Mouse (Mus musculus) midbrain, embryonic 11.5 days (tissue): ENCODE measurements around the gene Tead3. TPM values are rescaled to one million over a fixed set of nuclear protein-coding genes. Genes with fewer than 3 reads are reported as not detected.
"Not testable (repeated sequence)": the region's sequence is repeated elsewhere in the genome, so short reads cannot be mapped to it uniquely, and the experiment has no call there.

ENCODE experiments used
- ATAC-seq: fragments of 200-750 bp; cut with Nextera tagmentation; 2 replicates; pipeline ENCODE4 v1.8.0; 2017; ENCODE audit warnings: moderate TSS enrichment, moderate library complexity; ENCODE audit not compliant: low FRiP score
- DNase-seq: peaks from one replicate; pipeline ENCODE4 v3.0.0; 2015; ENCODE audit warnings: low spot score; ENCODE audit errors: missing footprints
- H3K27ac ChIP-seq: fragments of 300-500 bp; sonication (generic); 2 replicates; pipeline ENCODE4 v1.5.1; 2014; ENCODE audit warnings: low read depth, low read length
- H3K27me3 ChIP-seq: fragments of 300-500 bp; sonication (generic); 2 replicates; pipeline ENCODE4 v1.6.1; 2014; ENCODE audit warnings: mild to moderate bottlenecking, low read length, moderate library complexity, mixed read lengths; ENCODE audit not compliant: control insufficient read depth, insufficient read depth
- H3K36me3 ChIP-seq: fragments of 300-500 bp; sonication (generic); 2 replicates; pipeline ENCODE4 v1.6.1; 2014; ENCODE audit warnings: mild to moderate bottlenecking, low read length, moderate library complexity, mixed read lengths; ENCODE audit not compliant: control insufficient read depth, insufficient read depth
- H3K4me1 ChIP-seq: fragments of 300-500 bp; sonication (generic); 2 replicates; pipeline ENCODE4 v1.6.1; 2014; ENCODE audit warnings: low read length; ENCODE audit not compliant: control insufficient read depth, insufficient read depth
- H3K4me2 ChIP-seq: fragments of 300-500 bp; sonication (generic); 2 replicates; pipeline ENCODE4 v1.6.1; 2014; ENCODE audit warnings: mild to moderate bottlenecking, moderate library complexity
- H3K4me3 ChIP-seq: fragments of 300-500 bp; sonication (generic); 2 replicates; pipeline ENCODE4 v1.5.1; 2014; ENCODE audit warnings: low read depth, low read length
- H3K9ac ChIP-seq: fragments of 300-500 bp; sonication (generic); 2 replicates; pipeline ENCODE4 v1.6.1; 2014; ENCODE audit warnings: low read length
- H3K9me3 ChIP-seq: fragments of 300-500 bp; sonication (generic); 2 replicates; pipeline ENCODE4 v1.6.1; 2016; ENCODE audit warnings: low read length; ENCODE audit not compliant: control insufficient read depth
- WGBS: fragments of 180-500 bp; shearing (Covaris S2); extraction: QIAGEN DNeasy Blood & Tissue Kit; methylation state at CpG from one replicate; pipeline ENCODE4 v1.1.7; 2014; 5-methylcytosine and 5-hydroxymethylcytosine counted together
- polyA plus RNA-seq: library from polyadenylated mRNA; unstranded; fragments of >200 nt; fragmentation: Nextera tagmentation; extraction: Ambion mirVana; gene quantifications from 2 replicates; pipeline ENCODE4 v1.2.1, GENCODE M21; 2014

The Tead3 gene
- polyA plus RNA-seq, 1 experiment from 2014 or later, result 3.5 TPM

DNA sequence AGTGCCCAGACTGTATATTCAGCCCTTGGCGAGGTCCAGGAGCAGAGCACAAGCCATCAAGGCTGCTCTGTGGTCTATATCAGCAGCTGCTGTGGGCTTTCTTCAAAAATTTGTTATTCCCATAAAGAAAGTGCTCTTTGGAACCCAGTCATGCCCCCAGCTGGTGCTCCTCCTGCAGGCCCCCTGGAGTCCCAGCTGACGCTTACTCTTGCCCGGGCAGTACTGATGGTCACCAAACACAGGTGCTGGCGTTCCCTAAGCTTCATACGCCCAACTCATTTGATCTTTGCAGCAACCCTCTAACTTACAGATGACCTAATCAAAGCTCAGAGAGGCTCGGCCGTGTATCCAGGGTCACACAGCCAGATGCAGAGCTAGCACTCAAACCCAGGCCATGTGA lies 13.1 kb downstream of the Tead3 start:
- peaks cover 11% of the 10 kb centered on the region for H3K4me1 ChIP-seq
- H3K27ac ChIP-seq, result no peak overlapping the region
- 0 out of 2 replicates have a peak, but pooled peaks cover 3% of the 10 kb centered on the region for H3K27me3 ChIP-seq
- WGBS, result 91% methylated on average over 7 of the region's 7 CpGs
- H3K9me3 ChIP-seq, result no peaks in the 10 kb centered on the region
- no peaks in the 10 kb centered on the region; the same call in none of the 2 replicates for H3K36me3 ChIP-seq
- H3K9ac ChIP-seq, result no peak overlapping the region
- DNase-seq (no peak), ATAC-seq (no peak)
- H3K4me2 ChIP-seq, result no peak overlapping the region
- H3K4me3 ChIP-seq, result no peak overlapping the region

DNA sequence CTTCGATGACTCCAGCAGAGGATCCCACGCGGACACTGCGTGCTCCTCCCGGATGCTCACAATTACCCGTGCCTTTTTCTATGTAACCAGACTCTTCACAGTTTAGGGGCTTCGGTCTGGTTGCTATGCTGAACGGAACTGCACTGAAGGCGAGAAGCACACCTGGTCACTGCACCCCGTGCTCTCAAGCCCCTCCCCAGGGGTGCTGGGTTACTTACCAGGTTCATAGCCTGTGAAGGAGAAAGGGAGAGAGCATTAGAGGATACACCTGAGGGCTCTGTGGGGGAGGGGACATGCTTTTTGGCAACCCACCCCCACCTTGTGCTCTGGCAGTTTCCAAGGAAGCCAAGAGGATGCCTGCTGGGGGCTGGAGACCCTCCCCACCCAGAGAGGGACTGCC lies 15.3 kb downstream of the Tead3 start:
- no peak overlapping the region for H3K27ac ChIP-seq
- no peaks in the 10 kb centered on the region for H3K27me3 ChIP-seq
- DNase-seq (no peak), ATAC-seq (no peak)
- H3K9me3 ChIP-seq, result no peaks in the 10 kb centered on the region
- no peak overlapping the region for H3K4me2 ChIP-seq
- H3K4me1 ChIP-seq, result 0 out of 2 replicates have a peak, but pooled peaks cover 2% of the 10 kb centered on the region
- no peak overlapping the region for H3K4me3 ChIP-seq
- peaks cover 3% of the 10 kb centered on the region for H3K36me3 ChIP-seq
- H3K9ac ChIP-seq, result no peak overlapping the region
- 84% methylated on average over 10 of the region's 10 CpGs for WGBS

GRCm38 (mm10) chr17:28332915-28333546 lies 17.6 kb downstream of the Tead3 start:
- Histone ChIP-seq H3K9me3 (no peaks in the 10 kb centered on the region), H3K4me3 (no peak overlapping the region), H3K9ac (0 out of 2 replicates have a peak overlapping the region, but pooled peaks have one; percentile 16), H3K27me3 (no peaks in the 10 kb centered on the region), H3K4me2 (no peak overlapping the region), H3K36me3 (peaks cover 6% of the 10 kb centered on the region), H3K4me1 (peaks cover 12% of the 10 kb centered on the region), H3K27ac (no peak overlapping the region)
- DNase-seq, result no peak
- 66% methylated on average over 31 of the region's 31 CpGs for WGBS
- ATAC-seq, result no peak

- Histone ChIP-seq H3K9me3 (no peaks in the 10 kb centered on the region), H3K9ac (no peak overlapping the region), H3K27ac (no peak overlapping the region), H3K4me2 (no peak overlapping the region), H3K27me3 (no peaks in the 10 kb centered on the region), H3K36me3 (peaks cover 6% of the 10 kb centered on the region), H3K4me1 (peaks cover 18% of the 10 kb centered on the region), H3K4me3 (no peak overlapping the region)
- ATAC-seq, result no peak
- WGBS, result 48% methylated on average over 13 of the region's 13 CpGs
- no peak for DNase-seq
Observed at GRCm38 (mm10) chr17:28332113-28332914, 18.3 kb downstream of the Tead3 start.

- Histone ChIP-seq H3K9me3 (no peaks in the 10 kb centered on the region), H3K27me3 (no peaks in the 10 kb centered on the region), H3K4me2 (no peak overlapping the region), H3K4me1 (peaks cover 18% of the 10 kb centered on the region), H3K27ac (no peak overlapping the region), H3K9ac (no peak overlapping the region), H3K4me3 (no peak overlapping the region), H3K36me3 (peaks cover 6% of the 10 kb centered on the region)
- 35% methylated on average over 6 of the region's 7 CpGs for WGBS
- DNase-seq (peak; percentile 86), ATAC-seq (no peak)
Observed at GRCm38 (mm10) chr17:28331241-28332112, 19.1 kb downstream of the Tead3 start.

GRCm38 (mm10) chr17:28330590-28330989 lies 20.0 kb downstream of the Tead3 start:
- DNase-seq, result peak; percentile 84
- not testable (repeated sequence) for H3K4me2 ChIP-seq

GRCm38 (mm10) chr17:28330232-28330546 lies 20.4 kb downstream of the Tead3 start:
- DNase-seq, result peak; percentile 82
- peak overlapping the region; percentile 94 for H3K4me3 ChIP-seq
- WGBS, result 61% methylated on average over 2 of the region's 2 CpGs
- peak overlapping the region; percentile 99 for H3K9ac ChIP-seq
- H3K36me3 ChIP-seq, result peaks cover 6% of the 10 kb centered on the region
- no peaks in the 10 kb centered on the region for H3K9me3 ChIP-seq
- no peaks in the 10 kb centered on the region for H3K27me3 ChIP-seq
- H3K4me1 ChIP-seq, result peaks cover 18% of the 10 kb centered on the region
- no peak for ATAC-seq
- peak overlapping the region; percentile 80 for H3K4me2 ChIP-seq
- no peak overlapping the region for H3K27ac ChIP-seq

More at GRCm38 (mm10) chr17:28330590-28330989, 20.0 kb downstream of the Tead3 start:
- not testable (repeated sequence) for ATAC-seq, H3K27ac ChIP-seq, H3K36me3 ChIP-seq, H3K9me3 ChIP-seq, H3K9ac ChIP-seq, H3K4me3 ChIP-seq, H3K27me3 ChIP-seq
- peaks cover 18% of the 10 kb centered on the region for H3K4me1 ChIP-seq
- 67% methylated on average over 6 of the region's 8 CpGs for WGBS

DNA sequence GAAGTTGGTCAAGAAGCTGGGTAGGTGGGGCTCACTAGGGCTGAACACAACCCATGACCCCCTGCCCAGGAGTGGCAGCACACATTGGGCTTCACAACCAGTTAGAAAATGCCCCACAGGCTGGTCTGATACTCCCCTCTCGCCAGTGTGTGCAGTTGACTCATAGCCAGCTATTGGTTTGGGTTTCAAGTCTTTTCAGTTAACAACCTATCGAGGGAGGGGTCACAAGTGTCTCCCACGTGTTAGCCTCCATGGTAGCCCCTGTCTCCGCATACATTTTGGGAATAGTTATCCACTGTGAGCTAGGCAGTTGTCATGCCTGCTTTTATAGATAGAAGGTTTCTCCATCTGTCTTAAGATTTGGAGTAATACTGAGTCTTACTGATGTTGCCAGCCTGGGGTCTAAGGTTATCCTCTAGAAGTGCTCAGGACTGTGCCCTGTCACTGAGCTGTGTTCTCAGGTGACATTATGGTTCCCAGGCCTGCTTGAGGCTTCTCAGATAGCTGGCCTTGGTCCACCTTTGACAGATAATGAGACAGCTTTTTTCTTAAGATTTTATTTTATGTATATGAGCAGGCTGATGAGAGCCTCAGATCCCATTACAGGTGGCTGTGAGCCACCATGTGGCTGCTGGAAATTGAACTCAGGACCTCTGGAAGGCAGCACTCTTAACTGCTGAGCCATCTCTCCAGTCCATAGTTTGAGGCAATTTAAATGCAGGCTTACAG lies 20.9 kb downstream of the Tead3 start:
- DNase-seq (peak; percentile 86), ATAC-seq (no peak)
- H3K4me3 ChIP-seq, result peak overlapping the region; percentile 94
- no peaks in the 10 kb centered on the region for H3K9me3 ChIP-seq
- peaks cover 18% of the 10 kb centered on the region for H3K4me1 ChIP-seq
- H3K27me3 ChIP-seq, result no peaks in the 10 kb centered on the region
- H3K27ac ChIP-seq, result no peak overlapping the region; the same call in 1 of the 2 replicates
- 10% methylated on average over 4 of the region's 4 CpGs for WGBS
- H3K4me2 ChIP-seq, result peak overlapping the region; percentile 80
- H3K9ac ChIP-seq, result peak overlapping the region; percentile 99
- peaks cover 6% of the 10 kb centered on the region for H3K36me3 ChIP-seq
